Mouse (Mus musculus): ENCODE data around the gene Olfr1415.

- no peak for TF ChIP-seq CTCF (IDR thresholded peaks at IDR 0.05; ENCODE audit: extremely low read depth, insufficient read depth, insufficient read length, insufficient replicate concordance)
- TF ChIP-seq POLR2A (IDR thresholded peaks at IDR 0.05; ENCODE audit: low read depth, low read length): no peak
Measured at GRCm38 (mm10) chr1:92441453-92442063, 54.3 kb downstream of the Olfr1415 start.

All from spleen, adult 2 months (tissue).